Mouse (Mus musculus) olfactory bulb, adult 2 months (tissue): ENCODE results near the gene Muc13.

Experiments used
- CTCF ChIP-seq: fragments of 200-500 bp; IDR thresholded peaks from 2 replicates; pipeline ENCODE4 v1.5.1; 2012; ENCODE audit warnings: low read depth, mild to moderate bottlenecking, low read length, moderate library complexity; ENCODE audit not compliant: insufficient read depth
- POLR2A ChIP-seq: fragments of 200-500 bp; IDR thresholded peaks from 2 replicates; pipeline ENCODE4 v1.6.1; 2012; ENCODE audit warnings: mild to moderate bottlenecking, low read depth, low read length, moderate library complexity; ENCODE audit not compliant: insufficient read depth

DNA sequence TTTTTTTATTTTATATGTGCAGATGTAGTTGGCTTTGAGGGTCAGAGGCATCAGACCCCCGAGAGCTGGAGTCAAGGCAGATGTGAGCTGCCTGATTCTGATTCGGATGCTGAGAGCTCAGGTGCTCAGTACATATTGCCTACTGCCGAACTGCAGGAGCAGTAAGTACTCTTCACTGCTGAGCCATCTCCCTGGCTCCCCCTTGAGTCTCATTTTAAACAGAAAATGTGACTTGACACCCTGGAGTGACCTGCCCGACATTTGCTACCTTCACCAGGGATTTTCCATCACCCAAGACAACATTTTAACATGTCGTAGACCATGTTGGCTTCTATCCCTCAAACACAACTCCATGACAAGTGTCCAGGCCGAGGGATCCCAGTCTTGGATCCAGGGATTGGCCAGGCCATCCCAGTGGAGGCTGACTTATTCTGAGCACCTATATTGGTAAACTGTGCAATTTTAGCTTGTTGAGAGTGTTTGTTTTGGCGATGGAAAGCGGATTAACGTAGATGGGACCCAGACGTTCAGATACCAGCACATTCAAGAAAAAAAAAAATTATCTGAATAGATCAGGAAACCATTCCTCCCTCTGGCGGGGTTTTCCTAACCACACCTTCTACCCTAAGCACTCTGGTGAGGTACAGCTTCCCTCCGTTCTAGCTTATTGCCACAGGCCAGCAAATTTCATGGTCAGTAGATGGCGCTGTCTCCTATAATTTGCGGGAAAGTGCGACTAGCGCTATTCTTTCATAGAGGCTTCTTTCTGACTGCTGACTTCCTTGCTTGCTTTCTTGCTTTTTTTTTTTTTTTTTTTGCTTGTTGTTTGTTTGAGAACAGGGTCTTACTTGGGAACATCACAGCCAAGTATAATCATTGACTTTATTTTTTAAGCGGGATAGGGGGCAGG is 26.7 kb downstream of the Muc13 start:
- TF ChIP-seq POLR2A (no peak), CTCF (no peak)
